Mouse (Mus musculus) kidney, adult 2 months (tissue): ENCODE measurements around the gene Bcas3.

Source experiments
- CTCF ChIP-seq: fragments of 200-500 bp; conservative IDR thresholded peaks from 2 replicates; pipeline ENCODE4 v1.5.1; 2011; ENCODE audit warnings: low read depth, mild to moderate bottlenecking, control low read depth, low read length, moderate library complexity, mixed read lengths; ENCODE audit not compliant: insufficient read depth, insufficient read length
- POLR2A ChIP-seq: fragments of 200-500 bp; IDR thresholded peaks from one replicate; pipeline ENCODE4 v1.6.1; 2011; ENCODE audit warnings: low read depth, low read length, control low read depth

GRCm38 (mm10) chr11:85713814-85714208 lies 360.8 kb downstream of the Bcas3 start:
- TF ChIP-seq CTCF (no peak), POLR2A (no peak)
